Mouse (Mus musculus): ENCODE results near the gene Fam131a. TPM values are rescaled to one million over a fixed set of nuclear protein-coding genes. Genes with fewer than 3 reads are reported as not detected.

Gene Fam131a
- polyA plus RNA-seq, 1 experiment, result 10.6 TPM

GRCm38 (mm10) chr16:20736823-20737222 lies 43.8 kb downstream of the Fam131a start:
- no peak for TF ChIP-seq GATA1 (IDR thresholded peaks at IDR 0.05; ENCODE audit: low read length)

- no peak for TF ChIP-seq GATA1 (IDR thresholded peaks at IDR 0.05; ENCODE audit: low read length)
Observed at GRCm38 (mm10) chr16:20739845-20740244, 46.8 kb downstream of the Fam131a start.

GRCm38 (mm10) chr16:20746641-20747040 lies 53.6 kb downstream of the Fam131a start:
- no peak for TF ChIP-seq GATA1 (IDR thresholded peaks at IDR 0.05; ENCODE audit: low read length)

- no peak for TF ChIP-seq GATA1 (IDR thresholded peaks at IDR 0.05; ENCODE audit: low read length)
Observed at GRCm38 (mm10) chr16:20750518-20750917, 57.5 kb downstream of the Fam131a start.

Other genes with a start within 250 kb of the Fam131a start
- 37.0 and 41.0 TPM in 2 replicates for gene Eif2b5, start 194.4 kb upstream of the Fam131a start, polyA plus RNA-seq (2012)
- gene Dvl3, start 176.3 kb upstream of the Fam131a start, polyA plus RNA-seq (2012), result 27.3 and 29.1 TPM in 2 replicates
- gene Ap2m1, start 157.8 kb upstream of the Fam131a start, polyA plus RNA-seq (2012), result 66.4 and 77.9 TPM in 2 replicates
- gene Abcf3, start 144.7 kb upstream of the Fam131a start, polyA plus RNA-seq (2012), result 31.7 and 40.6 TPM in 2 replicates
- gene Vwa5b2, start 103.8 kb upstream of the Fam131a start, polyA plus RNA-seq (2012), result 0.06 and 0.13 TPM in 2 replicates
- gene Eef1akmt4, start 81.6 kb upstream of the Fam131a start, polyA plus RNA-seq (2012), result 4.2 and 14.3 TPM in 2 replicates
- not detected in 2 replicates for gene Gm49333, start 81.6 kb upstream of the Fam131a start, polyA plus RNA-seq (2012)
- gene Alg3, start 81.5 kb upstream of the Fam131a start, polyA plus RNA-seq (2012), result 11.5 and 15.2 TPM in 2 replicates
- 0.71 and 0.84 TPM in 2 replicates for gene Camk2n2, start 72.0 kb upstream of the Fam131a start, polyA plus RNA-seq (2012)
- gene Ece2, start 63.4 kb upstream of the Fam131a start, polyA plus RNA-seq (2012), result not detected in 2 replicates
- gene Psmd2, start 41.6 kb upstream of the Fam131a start, polyA plus RNA-seq (2012), result 341 and 527 TPM in 2 replicates
- 1,202 and 1,405 TPM in 2 replicates for gene Eif4g1, start 24.9 kb upstream of the Fam131a start, polyA plus RNA-seq (2012)
- 3.3 and 6.9 TPM in 2 replicates for gene Polr2h, start 24.4 kb downstream of the Fam131a start, polyA plus RNA-seq (2012)
- 20.2 and 45.4 TPM in 2 replicates for gene Clcn2, start 24.5 kb downstream of the Fam131a start, polyA plus RNA-seq (2012)
- not detected in 2 replicates for gene Chrd, start 39.9 kb downstream of the Fam131a start, polyA plus RNA-seq (2012)
- gene Thpo, start 41.3 kb downstream of the Fam131a start, polyA plus RNA-seq (2012), result not detected in 2 replicates